Mouse (Mus musculus): Measurements from ENCODE around the gene Kri1. TPM values are rescaled to one million over a fixed set of nuclear protein-coding genes. Genes with fewer than 3 reads are reported as not detected.
"Not testable (repeated sequence)": the region's sequence is repeated elsewhere in the genome, so short reads cannot be mapped to it uniquely, and the experiment has no call there.

The Kri1 gene
- total RNA-seq, 2 experiments from 2014 or later = 28.8 to 38.4 TPM

DNA sequence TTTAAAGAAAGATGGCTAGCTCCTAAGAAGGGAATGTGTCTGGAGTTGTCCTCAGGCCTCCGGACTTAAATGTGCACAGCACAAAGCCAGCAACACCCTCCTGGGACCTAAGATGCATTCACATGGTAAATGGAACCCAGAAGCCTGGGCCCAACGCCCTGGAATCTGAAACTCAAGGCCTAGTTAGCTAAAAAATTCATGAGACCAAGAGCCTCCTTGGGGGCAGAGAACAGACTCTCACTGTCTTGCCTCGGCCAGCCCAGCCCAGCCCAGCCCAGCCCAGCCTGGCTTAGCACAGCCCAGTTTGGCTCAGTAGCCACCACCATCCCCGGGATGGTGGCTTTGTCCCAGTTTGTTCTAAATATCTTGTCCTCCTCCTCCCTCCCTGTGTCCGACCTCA lies 27.7 kb upstream of the Kri1 start:
- DNase-seq = no peak

- no peak for DNase-seq
Observed at GRCm38 (mm10) chr9:21314367-21315140, 26.8 kb upstream of the Kri1 start.

DNA sequence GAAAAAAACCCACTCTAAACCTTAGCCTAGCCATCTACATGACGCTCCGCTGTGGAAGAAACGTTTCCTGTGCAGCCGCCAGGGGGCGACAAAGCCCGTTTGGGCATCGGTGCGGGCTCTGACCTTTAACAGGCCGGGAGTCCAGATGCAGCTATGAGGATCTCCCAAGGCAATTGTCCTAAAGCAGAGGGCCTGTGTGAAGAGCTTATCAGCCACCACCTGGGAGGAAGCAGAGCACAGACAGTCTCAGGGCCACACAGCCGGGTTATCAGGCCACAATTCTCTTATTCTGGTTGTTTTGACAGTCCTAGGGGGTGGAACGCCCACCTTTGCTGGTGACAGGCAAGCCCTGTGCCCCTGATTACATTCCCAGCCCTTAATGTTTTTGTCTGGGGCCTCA lies 25.6 kb upstream of the Kri1 start:
- DNase-seq = peak; percentile 96

DNA sequence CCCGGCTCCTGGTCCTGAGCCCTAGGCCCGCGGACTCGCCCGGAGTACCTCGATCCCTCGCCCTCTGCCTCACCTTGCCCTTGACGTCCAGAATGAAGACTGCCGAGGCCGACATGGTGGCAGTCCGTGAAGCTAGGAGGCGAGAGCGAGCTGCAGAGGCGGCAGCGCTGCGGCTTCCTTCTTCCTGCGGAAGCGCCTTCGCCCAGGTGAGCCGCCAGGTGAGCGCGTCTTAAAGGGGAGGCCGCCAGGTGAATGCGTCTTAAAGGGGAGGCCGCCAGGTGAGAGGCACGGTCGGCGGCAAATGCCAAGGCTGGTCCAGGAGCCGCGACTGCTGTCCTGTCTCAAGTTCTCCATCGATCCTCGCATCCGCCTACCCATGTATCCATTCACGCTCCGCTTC lies 24.4 kb upstream of the Kri1 start, which contains the start of gene Ap1m2:
Ap1m2 (minus strand) TSS at position 204 of the 400 bp plus-strand sequence.
- no peak for DNase-seq

GRCm38 (mm10) chr9:21311695-21312094 lies 23.9 kb upstream of the Kri1 start:
- DNase-seq = no peak

GRCm38 (mm10) chr9:21309150-21309741 lies 21.5 kb upstream of the Kri1 start:
- no peak for DNase-seq

DNA sequence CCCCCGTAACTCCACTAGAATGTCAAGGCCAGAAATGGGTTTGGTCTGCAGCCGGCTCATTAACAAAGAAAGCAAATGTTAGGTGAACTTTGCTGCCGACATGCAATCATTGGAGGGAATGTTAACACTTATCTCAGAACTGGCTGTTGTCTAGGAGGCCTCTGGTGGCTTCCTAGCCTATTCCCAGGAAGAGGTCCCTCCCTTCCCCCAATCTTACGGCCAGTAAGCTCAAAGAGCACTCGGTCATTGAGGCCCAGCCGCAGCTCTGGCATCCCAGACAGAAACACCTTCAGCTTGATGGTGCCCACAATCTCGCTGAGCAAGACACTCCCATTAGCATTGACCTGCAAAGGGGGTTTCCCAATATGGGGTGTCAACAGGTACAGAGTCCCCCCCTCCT lies 17.3 kb upstream of the Kri1 start:
- no peak for DNase-seq

DNA sequence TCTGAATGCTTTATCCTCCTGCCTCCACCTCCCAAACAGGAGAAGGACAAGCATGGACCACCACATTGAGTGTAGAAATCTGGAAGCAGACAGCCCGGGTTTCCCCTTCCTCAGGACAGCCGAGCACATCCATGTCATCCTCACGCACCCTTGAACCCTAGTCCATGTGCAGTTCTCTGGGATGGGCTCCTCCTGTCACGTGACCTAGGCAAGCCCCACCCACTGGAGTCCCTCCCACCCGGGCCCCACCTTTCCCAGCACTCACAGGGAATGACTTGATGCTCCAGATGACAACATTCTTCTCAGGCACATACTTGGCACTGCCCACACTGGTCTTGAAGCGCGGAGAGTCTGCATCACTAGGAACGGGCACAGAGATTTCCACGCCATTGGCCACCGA lies 11.2 kb upstream of the Kri1 start:
- DNase-seq = no peak

DNA sequence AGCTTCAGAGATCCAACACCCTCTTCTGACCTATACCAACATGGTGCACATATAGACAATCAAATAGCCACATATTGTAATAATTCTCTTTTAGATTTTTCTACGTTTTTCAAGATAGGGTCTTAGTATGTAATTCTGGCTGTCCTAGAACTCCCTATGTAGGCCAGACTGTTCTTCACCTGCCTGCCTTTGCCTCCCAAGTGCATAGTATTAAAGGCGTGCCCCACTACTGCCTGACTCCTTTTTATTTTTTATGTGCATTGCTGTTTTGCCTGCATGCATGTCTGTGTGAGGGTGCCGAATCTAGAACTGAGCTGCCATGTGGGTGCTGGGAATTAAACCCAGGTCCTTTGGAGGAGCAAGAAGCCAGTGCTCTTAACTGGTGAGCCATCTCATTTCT lies 4.5 kb upstream of the Kri1 start:
- no peak for DNase-seq

GRCm38 (mm10) chr9:21291868-21292267 lies 4.1 kb upstream of the Kri1 start:
- not testable (repeated sequence) for DNase-seq

DNA sequence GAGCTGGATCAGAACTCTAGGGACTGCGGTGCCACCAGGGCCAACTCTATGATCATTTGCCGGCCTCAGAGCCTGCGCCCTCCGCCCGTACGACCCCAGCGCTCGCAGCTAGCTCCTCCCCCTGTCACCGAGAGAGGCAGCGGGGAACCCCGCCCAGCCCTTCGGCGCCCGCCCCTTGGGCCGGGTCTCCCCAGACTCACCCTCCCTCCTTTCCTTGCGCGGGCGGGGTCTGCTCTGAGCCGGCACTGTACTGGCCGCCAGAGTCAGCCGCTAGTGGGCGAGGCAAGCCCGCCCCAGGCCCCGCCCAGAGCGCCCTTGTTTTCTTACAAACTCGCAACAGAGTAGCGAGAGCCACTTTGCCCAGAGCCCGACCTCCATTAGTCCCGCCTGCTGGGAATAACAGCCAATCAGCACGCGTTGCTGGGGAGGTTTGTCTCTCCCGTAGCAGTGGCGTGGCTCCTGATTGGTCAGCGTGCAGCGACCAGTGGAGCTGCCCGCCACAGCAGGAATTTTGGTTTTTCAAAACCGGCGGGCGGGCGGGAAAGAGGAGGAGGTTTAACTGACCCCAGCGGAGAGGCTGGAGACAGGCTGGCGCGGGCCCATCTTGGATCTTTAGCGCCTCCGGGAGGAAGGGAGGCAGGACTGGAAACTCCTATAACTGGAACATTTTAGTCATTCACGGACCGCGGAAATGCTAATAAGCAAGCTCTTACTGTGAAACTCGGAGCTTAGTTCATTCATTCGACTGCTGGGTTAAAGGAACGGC lies 3.4 kb upstream of the Kri1 start, which contains the start of gene Cdkn2d:
Cdkn2d (minus strand) TSS at position 386 of the 766 bp plus-strand sequence.
- DNase-seq = peak; percentile 100

- no peak for DNase-seq
Observed at GRCm38 (mm10) chr9:21290589-21290988, 2.8 kb upstream of the Kri1 start.

DNA sequence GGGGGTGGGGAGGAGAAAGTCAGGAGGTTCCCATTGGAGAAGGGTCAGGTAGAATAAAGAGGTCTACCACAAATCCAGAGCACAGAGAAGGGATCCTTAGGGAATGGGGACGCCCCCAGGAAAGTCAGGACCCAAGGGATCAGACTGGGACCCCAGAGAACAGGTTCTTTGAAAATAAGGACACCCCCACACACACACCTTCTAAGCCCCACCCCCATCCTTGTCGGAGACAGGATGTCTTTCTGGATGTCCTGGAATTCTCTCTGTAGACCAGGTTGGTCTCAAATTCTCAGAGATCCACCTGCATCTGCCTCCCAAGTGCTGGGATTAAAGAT lies 1.5 kb upstream of the Kri1 start:
- no peak for DNase-seq

DNA sequence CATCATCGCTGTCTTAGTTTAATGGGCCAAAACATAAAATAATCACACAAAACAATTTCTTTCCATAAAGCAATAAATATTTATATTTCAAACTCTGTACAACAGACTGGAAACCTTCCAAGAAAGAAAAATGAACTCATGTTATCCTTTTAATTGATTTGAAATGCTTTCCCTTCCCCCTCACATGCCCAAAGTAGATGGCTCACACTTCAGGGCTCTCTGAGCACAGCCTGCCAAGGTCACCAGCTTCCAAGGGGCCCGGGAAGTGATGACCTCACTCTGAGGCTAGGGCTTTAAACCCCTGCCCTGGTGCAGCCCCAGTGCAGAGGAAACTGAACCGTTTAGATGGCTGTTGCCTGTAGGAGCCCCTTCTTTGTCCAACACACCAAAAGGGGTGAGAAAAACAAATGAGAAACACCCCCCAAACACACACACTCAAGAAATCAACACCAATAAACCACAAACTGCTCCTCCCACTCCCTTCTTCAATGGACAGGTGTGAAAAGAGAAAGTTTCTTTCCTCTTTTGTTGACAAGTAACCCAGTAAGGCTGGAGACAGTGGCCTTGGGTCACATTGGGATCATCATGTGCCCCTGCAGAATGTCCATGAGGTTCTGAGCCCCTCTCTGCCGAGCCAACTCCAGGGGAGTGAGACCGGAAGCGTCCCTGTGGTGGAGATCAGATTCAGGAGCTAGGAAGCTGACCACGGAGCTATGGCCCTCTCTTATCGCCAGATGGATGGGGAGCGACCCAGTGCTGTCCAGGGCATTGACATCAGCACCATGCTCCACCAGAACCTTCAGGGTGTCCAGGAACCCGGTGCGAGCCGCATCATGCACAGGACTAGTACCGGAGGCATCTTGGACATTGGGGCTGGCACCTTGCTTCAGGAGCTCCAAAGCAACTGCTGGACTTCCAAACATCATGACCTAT lies 901 bp upstream of the Kri1 start:
- DNase-seq = peak; percentile 51

DNA sequence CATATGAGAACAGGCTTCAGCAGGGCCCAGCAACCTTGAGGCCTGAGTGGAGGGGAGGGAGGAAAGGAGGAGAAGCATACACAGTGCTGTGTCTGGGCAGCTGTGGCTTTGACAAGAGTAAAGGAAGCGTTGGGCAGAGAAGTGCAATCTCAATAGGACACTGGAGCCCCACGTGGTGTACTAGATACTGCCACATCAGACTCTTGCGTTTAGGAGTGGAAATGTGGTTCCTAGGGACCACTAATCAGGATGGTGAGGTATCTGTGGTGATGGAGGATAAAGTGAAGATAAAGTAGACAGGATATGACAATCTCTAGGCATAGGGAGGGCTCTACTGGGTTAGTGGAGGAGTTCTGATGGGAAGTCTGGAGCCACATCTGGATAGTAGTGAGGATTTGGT lies 1.0 kb downstream of the Kri1 start:
- no peak for DNase-seq

DNA sequence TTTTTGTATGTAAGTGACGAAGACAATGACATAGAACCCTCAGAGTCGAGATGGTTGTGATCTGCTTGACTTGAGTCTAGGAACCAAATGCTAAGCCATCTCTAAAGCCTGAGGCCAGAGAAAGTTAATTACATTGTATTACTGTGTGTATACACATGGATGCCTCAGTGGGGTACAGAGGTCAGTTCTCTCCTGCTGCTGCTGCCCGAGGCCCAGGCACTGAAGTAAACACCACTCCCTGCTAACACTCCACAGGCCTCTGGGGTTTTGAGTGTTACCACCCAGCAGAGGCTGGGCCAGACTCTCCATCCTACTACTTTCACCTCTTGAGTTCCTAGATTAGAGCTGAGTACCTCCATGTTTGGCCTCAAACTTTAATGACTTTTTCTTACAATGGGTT lies 3.8 kb downstream of the Kri1 start:
- DNase-seq = no peak

DNA sequence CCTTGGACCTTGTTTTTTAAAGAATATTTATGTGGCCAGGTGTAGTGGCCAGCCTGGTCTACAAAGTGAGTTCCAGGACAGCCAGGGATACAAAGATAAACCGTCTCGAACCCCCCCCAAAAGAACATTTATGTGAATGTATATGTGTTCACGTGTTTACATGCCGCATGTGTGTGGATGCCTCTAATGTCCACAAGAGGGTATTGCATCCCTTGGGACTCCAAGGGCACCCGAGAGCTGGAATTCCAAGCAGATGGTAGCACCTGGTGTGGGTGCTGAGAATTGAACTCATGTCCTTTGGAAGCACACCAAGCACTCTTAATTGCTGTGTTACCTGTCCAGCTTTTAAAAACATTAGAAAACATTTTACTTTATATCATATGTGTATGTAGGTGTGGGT lies 4.2 kb downstream of the Kri1 start:
- DNase-seq = no peak

- peak; percentile 72 for DNase-seq
Observed at GRCm38 (mm10) chr9:21277776-21278175, 10.0 kb downstream of the Kri1 start.

DNA sequence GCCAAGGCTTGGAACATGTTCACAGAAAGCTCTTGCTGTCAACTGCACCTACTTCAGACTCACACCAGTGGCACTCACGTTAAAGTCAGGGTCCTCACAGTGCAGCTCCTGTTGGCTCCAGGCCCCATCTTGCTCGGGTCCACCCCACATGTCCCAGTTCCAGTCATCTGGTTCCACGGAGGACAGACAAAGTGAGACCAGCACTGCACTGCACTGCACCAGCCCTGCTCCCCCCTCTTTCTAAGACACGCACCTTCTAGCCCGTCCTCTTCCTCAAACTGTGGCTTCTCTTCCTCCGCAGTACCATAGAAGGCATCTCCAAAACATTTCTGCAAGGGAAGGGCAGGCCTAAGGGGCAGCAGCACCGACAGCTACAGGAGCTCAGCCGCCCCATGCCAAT lies 11.5 kb downstream of the Kri1 start:
- no peak for DNase-seq

DNA sequence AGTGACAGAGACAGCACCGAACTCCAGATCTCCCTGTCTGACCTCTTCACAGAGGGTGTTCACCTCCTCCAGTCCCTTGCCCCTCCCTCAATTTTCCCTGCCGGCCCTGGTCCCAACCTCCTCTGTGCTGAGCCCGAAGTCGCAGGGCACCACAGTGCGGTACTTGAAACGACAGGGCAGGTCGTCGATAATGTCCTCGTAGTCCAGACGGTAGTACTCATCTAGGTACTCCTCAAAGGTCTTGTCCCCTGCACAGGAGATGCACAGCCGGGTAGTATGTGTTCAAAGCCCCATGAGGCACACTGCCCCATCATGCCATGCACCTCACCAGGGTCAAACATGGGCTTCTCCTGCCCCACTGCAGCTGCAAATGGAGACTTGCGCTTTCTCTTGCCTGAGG lies 12.0 kb downstream of the Kri1 start:
- DNase-seq = no peak

- no peak for DNase-seq
Observed at GRCm38 (mm10) chr9:21275013-21275710, 12.6 kb downstream of the Kri1 start.

DNA sequence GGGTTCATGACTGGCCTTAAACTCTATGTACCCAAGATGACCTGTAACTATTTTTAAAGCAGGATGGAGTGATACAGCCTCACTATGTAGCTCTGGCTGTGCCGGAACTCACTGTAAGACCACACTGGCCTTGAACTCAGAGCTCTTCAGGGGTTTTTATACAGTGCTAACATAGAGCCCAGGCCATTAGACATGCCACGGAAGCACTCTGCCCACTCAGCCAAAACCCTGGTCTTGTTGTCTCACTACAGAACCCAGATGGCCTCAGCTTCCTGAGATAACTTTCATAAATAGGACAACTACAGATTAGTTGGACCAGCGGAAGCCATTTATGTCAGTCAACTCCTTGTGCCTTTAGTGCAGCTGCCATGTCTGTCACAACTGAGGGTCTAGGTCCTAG lies 13.4 kb downstream of the Kri1 start:
- no peak for DNase-seq
